Mouse (Mus musculus): ENCODE data around the gene Dnah1. TPM values are rescaled to one million over a fixed set of nuclear protein-coding genes. Genes with fewer than 3 reads are reported as not detected.

Dnah1 gene
- polyA plus RNA-seq, 1 experiment from 2014 or later = 6.4 TPM

- ATAC-seq (ENCODE audit: low FRiP score, low read depth) = no peak
- no peak overlapping the region for H3K27ac ChIP-seq (replicated peaks)
- H3K27me3 ChIP-seq = no peaks in the 10 kb centered on the region
- H3K4me2 ChIP-seq (replicated peaks) = no peak overlapping the region
- H3K4me3 ChIP-seq = no peak overlapping the region
- 44% methylated on average over 3 of the region's 3 CpGs for WGBS
- no peaks in the 10 kb centered on the region for H3K36me3 ChIP-seq
- no peak overlapping the region for H3K9ac ChIP-seq (replicated peaks)
- no peaks in the 10 kb centered on the region for H3K4me1 ChIP-seq
- no peaks in the 10 kb centered on the region for H3K9me3 ChIP-seq
These were observed 10.5 kb downstream of the Dnah1 start for GRCm38 (mm10) chr14:31313192-31313591.

GRCm38 (mm10) chr14:31285728-31286127 is 38.0 kb downstream of the Dnah1 start:
- no peak overlapping the region for H3K4me2 ChIP-seq (replicated peaks)
- no peak overlapping the region for H3K27ac ChIP-seq (replicated peaks)
- H3K4me1 ChIP-seq = no peaks in the 10 kb centered on the region
- no peaks in the 10 kb centered on the region for H3K9me3 ChIP-seq
- H3K4me3 ChIP-seq = no peak overlapping the region
- H3K27me3 ChIP-seq = no peaks in the 10 kb centered on the region
- no peak overlapping the region for H3K9ac ChIP-seq (replicated peaks)
- 85% methylated on average over 8 of the region's 8 CpGs for WGBS
- no peaks in the 10 kb centered on the region for H3K36me3 ChIP-seq
- no peak for ATAC-seq (ENCODE audit: low FRiP score, low read depth)

- no peak for ATAC-seq (ENCODE audit: low FRiP score, low read depth)
- no peaks in the 10 kb centered on the region for H3K9me3 ChIP-seq
- WGBS = 27% methylated on average over 7 of the region's 7 CpGs
- H3K27me3 ChIP-seq = peaks cover 7% of the 10 kb centered on the region; the same call in 1 of the 2 replicates
- H3K4me2 ChIP-seq (replicated peaks) = no peak overlapping the region
- H3K4me3 ChIP-seq = no peak overlapping the region
- H3K36me3 ChIP-seq = no peaks in the 10 kb centered on the region
- no peak overlapping the region for H3K27ac ChIP-seq (replicated peaks)
- no peak overlapping the region for H3K9ac ChIP-seq (replicated peaks)
- H3K4me1 ChIP-seq = peaks cover 28% of the 10 kb centered on the region
These were observed 51.5 kb downstream of the Dnah1 start for GRCm38 (mm10) chr14:31272164-31272563.

- H3K4me1 ChIP-seq = peaks cover 28% of the 10 kb centered on the region
- no peak overlapping the region for H3K27ac ChIP-seq (replicated peaks)
- H3K36me3 ChIP-seq = no peaks in the 10 kb centered on the region
- no peak overlapping the region for H3K4me2 ChIP-seq (replicated peaks)
- peaks cover 7% of the 10 kb centered on the region; the same call in 1 of the 2 replicates for H3K27me3 ChIP-seq
- no peak overlapping the region for H3K4me3 ChIP-seq
- WGBS = 88% methylated on average over 6 of the region's 6 CpGs
- H3K9me3 ChIP-seq = no peaks in the 10 kb centered on the region
- no peak for ATAC-seq (ENCODE audit: low FRiP score, low read depth)
- H3K9ac ChIP-seq (replicated peaks) = no peak overlapping the region
These were observed 52.6 kb downstream of the Dnah1 start for GRCm38 (mm10) chr14:31271121-31271520.

GRCm38 (mm10) chr14:31269456-31270100 is 54.1 kb downstream of the Dnah1 start:
- Histone ChIP-seq H3K27me3 (peaks cover 7% of the 10 kb centered on the region; the same call in 1 of the 2 replicates), H3K36me3 (no peaks in the 10 kb centered on the region), H3K4me2 (replicated peaks) (peak overlapping the region; percentile 49), H3K27ac (replicated peaks) (peak overlapping the region; percentile 55), H3K4me3 (peak overlapping the region; percentile 24), H3K9ac (replicated peaks) (peak overlapping the region; percentile 47), H3K9me3 (no peaks in the 10 kb centered on the region), H3K4me1 (peaks cover 28% of the 10 kb centered on the region)
- peak; percentile 77 for ATAC-seq (ENCODE audit: low FRiP score, low read depth)
- 17% methylated on average over 25 of the region's 28 CpGs for WGBS

- Histone ChIP-seq H3K4me3 (peak overlapping the region; percentile 24; the same call in 1 of the 2 replicates), H3K9me3 (no peaks in the 10 kb centered on the region), H3K36me3 (no peaks in the 10 kb centered on the region), H3K4me2 (replicated peaks) (peak overlapping the region; percentile 49), H3K9ac (replicated peaks) (no peak overlapping the region; the same call in 1 of the 2 replicates), H3K27ac (replicated peaks) (peak overlapping the region; percentile 55), H3K4me1 (peaks cover 28% of the 10 kb centered on the region), H3K27me3 (peaks cover 7% of the 10 kb centered on the region; the same call in 1 of the 2 replicates)
- peak; percentile 71 for ATAC-seq (ENCODE audit: low FRiP score, low read depth)
- 26% methylated on average over 9 of the region's 9 CpGs for WGBS
These were observed 55.2 kb downstream of the Dnah1 start for GRCm38 (mm10) chr14:31268301-31269001.

- Histone ChIP-seq H3K4me3 (no peak overlapping the region), H3K9ac (replicated peaks) (no peak overlapping the region), H3K27ac (replicated peaks) (0 out of 2 replicates have a peak overlapping the region, but pooled peaks have one; percentile 55), H3K36me3 (peaks cover 5% of the 10 kb centered on the region; the same call in 1 of the 2 replicates), H3K9me3 (no peaks in the 10 kb centered on the region), H3K4me1 (peaks cover 28% of the 10 kb centered on the region), H3K27me3 (peaks cover 7% of the 10 kb centered on the region; the same call in 1 of the 2 replicates), H3K4me2 (replicated peaks) (no peak overlapping the region)
- 87% methylated on average over 11 of the region's 11 CpGs for WGBS
- ATAC-seq (ENCODE audit: low FRiP score, low read depth) = no peak
These were observed 56.0 kb downstream of the Dnah1 start for GRCm38 (mm10) chr14:31267649-31268048.

- H3K27ac ChIP-seq (replicated peaks) = no peak overlapping the region
- no peak overlapping the region for H3K4me2 ChIP-seq (replicated peaks)
- ATAC-seq (ENCODE audit: low FRiP score, low read depth) = no peak
- no peak overlapping the region for H3K9ac ChIP-seq (replicated peaks)
- no peaks in the 10 kb centered on the region for H3K9me3 ChIP-seq
- 94% methylated on average over 9 of the region's 9 CpGs for WGBS
- no peak overlapping the region for H3K4me3 ChIP-seq
- H3K27me3 ChIP-seq = no peaks in the 10 kb centered on the region
- H3K4me1 ChIP-seq = no peaks in the 10 kb centered on the region
- peaks cover 66% of the 10 kb centered on the region for H3K36me3 ChIP-seq
These were observed 62.8 kb downstream of the Dnah1 start for GRCm38 (mm10) chr14:31260932-31261331.

GRCm38 (mm10) chr14:31260374-31260773 is 63.3 kb downstream of the Dnah1 start:
- ATAC-seq (ENCODE audit: low FRiP score, low read depth) = no peak
- Histone ChIP-seq H3K4me3 (no peak overlapping the region), H3K4me2 (replicated peaks) (no peak overlapping the region), H3K4me1 (no peaks in the 10 kb centered on the region), H3K36me3 (peaks cover 71% of the 10 kb centered on the region), H3K27me3 (no peaks in the 10 kb centered on the region), H3K27ac (replicated peaks) (no peak overlapping the region), H3K9me3 (no peaks in the 10 kb centered on the region), H3K9ac (replicated peaks) (no peak overlapping the region)
- 92% methylated on average over 4 of the region's 4 CpGs for WGBS

GRCm38 (mm10) chr14:31258476-31259050 is 65.1 kb downstream of the Dnah1 start:
- ATAC-seq (ENCODE audit: low FRiP score, low read depth) = no peak
- Histone ChIP-seq H3K4me3 (no peak overlapping the region), H3K4me2 (replicated peaks) (no peak overlapping the region), H3K9ac (replicated peaks) (no peak overlapping the region), H3K27ac (replicated peaks) (no peak overlapping the region), H3K36me3 (peaks cover 89% of the 10 kb centered on the region), H3K4me1 (no peaks in the 10 kb centered on the region), H3K9me3 (no peaks in the 10 kb centered on the region), H3K27me3 (no peaks in the 10 kb centered on the region)
- WGBS = 96% methylated on average over 14 of the region's 14 CpGs

- H3K27me3 ChIP-seq = no peaks in the 10 kb centered on the region
- H3K27ac ChIP-seq (replicated peaks) = no peak overlapping the region
- no peaks in the 10 kb centered on the region for H3K9me3 ChIP-seq
- peak overlapping the region; percentile 74 for H3K4me2 ChIP-seq (replicated peaks)
- H3K4me3 ChIP-seq = peak overlapping the region; percentile 85
- ATAC-seq (ENCODE audit: low FRiP score, low read depth) = no peak
- H3K36me3 ChIP-seq = peaks cover 43% of the 10 kb centered on the region
- WGBS = 94% methylated on average over 5 of the region's 5 CpGs
- H3K4me1 ChIP-seq = peaks cover 9% of the 10 kb centered on the region
- peak overlapping the region; percentile 86 for H3K9ac ChIP-seq (replicated peaks)
These were observed 71.6 kb downstream of the Dnah1 start for GRCm38 (mm10) chr14:31252091-31252490.

- peak overlapping the region; percentile 89 for H3K27ac ChIP-seq (replicated peaks)
- no peaks in the 10 kb centered on the region for H3K9me3 ChIP-seq
- H3K4me1 ChIP-seq = peaks cover 9% of the 10 kb centered on the region
- ATAC-seq (ENCODE audit: low FRiP score, low read depth) = no peak; the same call in 1 of the 2 replicates
- H3K36me3 ChIP-seq = peaks cover 39% of the 10 kb centered on the region
- H3K4me2 ChIP-seq (replicated peaks) = peak overlapping the region; percentile 74
- H3K4me3 ChIP-seq = peak overlapping the region; percentile 85
- WGBS = 3% methylated on average over 18 of the region's 18 CpGs
- no peaks in the 10 kb centered on the region for H3K27me3 ChIP-seq
- H3K9ac ChIP-seq (replicated peaks) = peak overlapping the region; percentile 86
These were observed 72.1 kb downstream of the Dnah1 start for GRCm38 (mm10) chr14:31251626-31252025.

All from midbrain, embryonic 12.5 days (tissue).